Mouse (Mus musculus) kidney, postnatal 36 days (tissue): ENCODE measurements around the gene Cdyl.

ENCODE experiments used
- DNase-seq, 2 experiments: peaks; one replicate each; pipeline ENCODE4 v3.0.0; 2021 to 2022; ENCODE audit warnings: mixed read lengths in 2 of 2

The Cdyl gene

GRCm38 (mm10) chr13:35765817-35766216 is 106.2 kb downstream of the Cdyl start:
- DNase-seq, result peak in 1 of 2 experiments; percentile 42

DNA sequence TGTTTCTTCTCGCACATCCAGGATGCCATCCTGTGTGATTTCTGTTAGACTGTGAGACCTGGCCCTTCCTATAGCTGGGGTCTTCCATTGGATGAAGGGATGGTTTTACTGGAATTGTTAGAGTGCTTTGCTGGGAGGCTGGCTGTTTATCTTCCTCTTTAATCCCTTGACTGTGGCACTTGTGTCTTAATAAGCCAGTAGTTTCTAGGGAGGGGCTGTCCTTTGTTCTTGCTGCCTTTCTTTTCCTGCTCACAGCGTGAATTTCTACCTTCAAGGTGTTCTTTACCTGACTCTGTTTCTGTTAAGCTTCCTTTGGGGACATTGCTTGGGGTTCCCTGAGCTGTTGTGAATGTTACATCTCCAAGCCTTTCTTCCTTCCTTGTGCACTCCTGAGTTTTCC is 110.0 kb downstream of the Cdyl start:
- DNase-seq, result no peak

DNA sequence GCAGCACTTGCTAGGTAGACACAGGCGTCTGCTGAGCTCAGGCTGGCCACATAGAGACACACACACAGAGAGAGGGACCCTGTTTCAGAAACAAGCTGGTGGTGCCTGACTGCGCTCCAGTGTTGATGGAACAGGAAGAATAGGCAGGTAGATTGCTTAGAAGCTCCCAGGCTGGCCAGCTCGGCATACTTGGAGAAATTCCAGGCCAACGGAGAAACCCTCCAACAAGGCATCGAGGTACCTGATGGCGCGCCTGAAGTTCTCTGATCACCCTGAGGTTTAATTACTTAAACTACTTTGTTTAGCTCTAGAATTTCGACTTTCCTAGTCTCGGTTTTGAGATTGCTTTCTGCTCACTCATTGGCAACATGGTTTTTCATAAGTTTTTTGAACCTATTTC is 110.8 kb downstream of the Cdyl start:
- DNase-seq, result no peak

DNA sequence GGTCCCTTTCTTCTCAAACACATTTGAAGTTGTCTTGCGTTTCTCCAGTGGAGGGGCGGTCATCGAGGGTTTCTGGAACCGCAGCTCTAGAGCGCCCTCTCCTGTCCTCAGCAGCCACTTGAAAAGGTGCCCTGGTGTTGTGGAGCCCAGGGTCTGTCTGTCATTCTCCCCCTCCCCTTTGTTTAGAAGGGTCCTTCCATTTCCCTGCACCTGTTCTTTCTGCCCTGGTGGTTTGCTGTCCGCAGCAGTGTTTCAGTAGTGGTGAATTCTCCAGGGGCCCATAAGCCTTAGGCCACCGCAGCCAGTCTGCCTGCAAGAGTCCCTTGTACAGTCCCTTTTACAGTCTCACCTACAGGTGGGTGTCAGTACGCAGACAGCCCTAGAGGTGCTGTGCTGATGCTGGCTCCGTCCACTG is 112.3 kb downstream of the Cdyl start:
- peak in 1 of 2 experiments; percentile 59 for DNase-seq

- peak in 1 of 2 experiments; percentile 59 for DNase-seq
These were observed 114.1 kb downstream of the Cdyl start for GRCm38 (mm10) chr13:35773763-35774162.

DNA sequence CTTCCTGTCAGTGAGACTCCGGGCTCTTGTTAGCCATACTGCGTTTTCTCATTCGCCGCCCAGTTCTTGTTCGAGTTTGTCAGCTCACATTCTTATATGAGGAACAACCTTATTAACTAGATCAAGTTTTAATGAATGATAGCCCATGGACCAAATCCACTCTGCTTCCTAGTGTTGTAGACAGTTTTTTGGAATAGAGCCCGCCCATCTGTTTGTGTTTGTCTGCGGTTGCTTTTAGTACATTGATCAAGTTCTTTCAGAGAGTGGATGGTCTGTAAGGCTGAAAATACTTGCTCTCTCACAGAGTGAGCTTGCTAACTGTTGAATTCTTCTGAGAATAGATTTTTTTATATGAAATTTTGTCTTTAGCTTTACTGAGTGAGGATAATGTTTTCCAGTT is 116.5 kb downstream of the Cdyl start:
- no peak for DNase-seq

- DNase-seq, result no peak
These were observed 121.1 kb downstream of the Cdyl start for GRCm38 (mm10) chr13:35780714-35781113.

DNA sequence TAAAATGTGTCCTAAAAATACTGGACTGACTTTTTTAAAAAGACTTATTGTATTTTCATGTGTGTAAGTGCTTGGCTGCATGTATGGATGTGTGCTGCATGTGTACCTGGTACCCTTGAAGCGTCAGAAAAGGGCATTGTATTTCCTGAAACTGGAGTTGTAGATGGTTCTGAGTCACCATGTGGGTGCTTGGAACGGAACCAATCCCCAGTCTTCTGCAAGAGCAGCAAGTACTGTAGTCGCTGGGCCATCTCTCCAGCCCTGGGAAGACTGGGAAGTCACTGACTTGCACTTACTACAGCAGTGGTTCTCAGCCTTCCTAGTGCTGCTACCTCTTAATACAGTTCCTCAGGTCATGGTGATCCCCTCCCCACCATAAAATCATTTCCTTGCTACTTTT is 122.1 kb downstream of the Cdyl start:
- no peak for DNase-seq

DNA sequence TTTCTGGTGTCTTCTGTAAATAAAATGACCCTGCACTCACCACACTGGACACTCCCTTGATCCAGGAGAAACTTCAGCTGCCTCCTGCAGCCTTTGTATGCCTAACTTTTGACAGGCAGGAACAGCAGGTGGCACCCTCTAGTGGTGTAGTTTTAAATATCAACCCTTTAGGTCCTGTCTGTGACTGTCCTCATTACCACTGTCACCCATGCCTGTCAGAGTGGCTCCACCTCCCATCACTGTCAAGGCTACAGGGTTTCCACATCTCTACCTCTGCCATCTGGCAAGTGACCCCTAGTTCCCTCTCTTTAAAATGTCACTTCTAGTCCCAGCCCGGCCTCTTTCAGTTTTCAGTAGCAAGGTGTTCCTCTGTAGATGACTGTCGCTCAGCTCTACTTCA is 123.3 kb downstream of the Cdyl start:
- DNase-seq, result peak; percentile 63 to 68

GRCm38 (mm10) chr13:35783576-35783975 is 123.9 kb downstream of the Cdyl start:
- DNase-seq, result no peak

DNA sequence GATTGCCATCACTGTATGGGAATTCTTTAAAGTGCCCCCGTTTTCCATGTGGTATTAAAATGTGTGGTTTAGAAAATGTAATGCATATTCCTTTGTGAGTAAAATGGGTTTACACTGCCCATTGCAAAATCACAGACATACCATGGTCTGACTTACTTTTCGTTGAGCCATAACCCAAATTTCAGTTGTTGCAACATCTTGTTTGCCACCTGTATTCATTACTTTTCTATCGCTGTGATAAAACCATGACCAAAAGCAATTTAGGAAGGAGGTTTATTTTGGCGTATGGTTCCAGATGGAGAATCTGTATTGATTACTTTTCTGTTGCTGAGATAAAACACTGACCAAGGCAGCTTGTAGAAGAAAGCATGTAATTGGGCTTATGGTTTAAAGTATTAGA is 124.6 kb downstream of the Cdyl start:
- no peak for DNase-seq

- DNase-seq, result no peak
These were observed 125.8 kb downstream of the Cdyl start for GRCm38 (mm10) chr13:35785330-35785939.

- DNase-seq, result no peak
These were observed 127.2 kb downstream of the Cdyl start for GRCm38 (mm10) chr13:35786726-35787399.

- DNase-seq, result no peak
These were observed 129.9 kb downstream of the Cdyl start for GRCm38 (mm10) chr13:35789577-35789976.

DNA sequence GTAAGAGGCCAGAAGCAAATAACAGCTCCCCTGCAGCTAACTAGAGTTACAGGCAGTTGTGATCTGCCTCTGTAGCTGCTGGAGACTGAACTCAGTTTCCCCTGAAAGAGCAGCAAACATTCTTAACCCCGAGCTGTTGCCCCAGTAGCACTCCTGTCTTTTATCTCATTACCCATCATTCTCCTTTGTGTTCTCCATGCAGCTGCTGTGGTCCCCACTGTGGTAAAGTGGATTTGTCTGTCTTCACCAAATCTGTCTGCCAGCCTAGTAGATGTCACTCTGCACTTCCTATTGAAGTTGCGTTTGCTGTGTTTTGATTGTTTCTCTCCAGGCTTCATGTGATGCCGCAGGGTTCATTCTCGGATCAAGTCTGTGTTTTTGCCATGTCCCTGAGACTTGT is 130.8 kb downstream of the Cdyl start:
- DNase-seq, result no peak

- no peak for DNase-seq
These were observed 134.7 kb downstream of the Cdyl start for GRCm38 (mm10) chr13:35794309-35794708.

- DNase-seq, result no peak
These were observed 135.1 kb downstream of the Cdyl start for GRCm38 (mm10) chr13:35794774-35795173.

- no peak for DNase-seq
These were observed 136.3 kb downstream of the Cdyl start for GRCm38 (mm10) chr13:35795887-35796286.

DNA sequence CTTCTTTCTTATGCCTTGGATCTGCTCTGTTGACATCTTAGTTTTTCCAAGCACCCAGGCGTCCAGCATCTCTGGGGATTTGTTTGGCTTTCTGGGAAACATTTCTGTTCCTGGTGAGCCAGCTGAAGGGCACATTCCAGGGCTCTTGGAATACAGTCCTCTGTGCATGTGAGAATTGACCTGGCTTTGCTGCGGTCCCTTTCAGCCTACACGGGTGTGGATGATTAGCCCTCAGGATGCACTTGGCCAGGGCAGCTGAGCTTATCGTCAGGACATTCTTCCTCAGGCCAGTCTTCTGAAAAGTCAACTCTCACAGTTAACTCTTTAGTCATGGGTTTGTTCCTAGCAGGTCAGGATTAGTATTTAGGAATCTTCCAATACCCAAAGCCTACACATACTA is 136.7 kb downstream of the Cdyl start:
- DNase-seq, result no peak

DNA sequence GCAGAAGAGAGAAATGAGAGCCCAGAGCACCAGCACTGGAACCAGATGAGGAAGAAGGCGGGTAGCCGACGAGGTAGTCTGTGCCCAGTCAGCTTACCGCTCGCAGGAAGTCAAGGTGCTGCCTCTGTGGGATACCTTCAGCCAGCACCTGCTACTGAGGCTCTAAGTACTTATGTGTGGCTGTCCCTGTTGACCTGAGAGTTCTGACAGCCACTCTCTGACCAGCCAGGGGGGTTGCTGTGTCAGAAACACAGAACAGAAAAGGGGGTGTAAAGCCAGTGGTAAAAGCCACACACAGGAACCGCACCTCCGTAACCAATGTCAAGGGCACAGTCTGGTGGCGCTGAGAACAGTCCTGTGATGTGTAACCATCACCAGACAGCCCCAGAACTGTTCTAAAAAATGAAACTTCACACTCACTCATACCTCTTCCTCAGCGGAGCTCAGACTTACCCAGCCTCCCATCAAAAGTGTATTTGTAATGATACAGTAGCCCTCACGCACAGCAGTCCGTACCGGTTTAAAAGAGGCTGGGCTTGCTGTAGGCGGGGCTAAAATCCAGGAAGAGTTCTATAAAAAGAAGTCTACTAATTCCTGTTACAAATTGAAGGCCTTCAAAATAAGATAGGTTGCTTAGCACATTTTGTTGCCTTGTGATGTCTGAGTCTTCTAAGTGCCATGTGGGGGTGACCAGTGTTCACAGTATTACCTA is 138.3 kb downstream of the Cdyl start:
- no peak for DNase-seq

- peak in 1 of 2 experiments; percentile 69 for DNase-seq
These were observed 139.0 kb downstream of the Cdyl start for GRCm38 (mm10) chr13:35798645-35799044.

GRCm38 (mm10) chr13:35800270-35800669 is 140.6 kb downstream of the Cdyl start:
- DNase-seq, result no peak

DNA sequence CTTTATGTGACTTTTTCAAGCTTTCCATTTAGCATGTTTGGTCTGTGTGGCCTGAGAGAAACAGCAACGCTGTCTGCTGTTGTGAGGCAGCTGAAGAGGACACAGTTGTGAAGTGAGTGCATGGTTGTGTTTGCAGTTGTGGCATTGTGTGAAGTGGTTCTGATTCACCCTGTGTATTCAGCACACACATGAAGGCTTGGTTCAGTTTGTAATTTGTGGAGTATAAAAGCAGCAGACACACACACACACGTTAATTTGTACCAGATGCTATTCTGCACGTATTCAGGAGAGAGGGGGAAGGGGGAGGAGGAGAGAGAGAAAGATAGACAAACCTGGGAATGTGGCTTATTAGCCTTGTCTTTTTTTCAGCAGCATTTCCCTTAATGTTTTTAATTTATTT is 146.1 kb downstream of the Cdyl start:
- no peak for DNase-seq

- DNase-seq, result no peak
These were observed 146.5 kb downstream of the Cdyl start for GRCm38 (mm10) chr13:35806165-35806564.
